Mouse (Mus musculus) midbrain, embryonic 10.5 days (tissue): ENCODE measurements around the gene Erg28. TPM values are rescaled to one million over a fixed set of nuclear protein-coding genes. Genes with fewer than 3 reads are reported as not detected.

Source experiments
- DNase-seq: peaks from one replicate; pipeline ENCODE4 v3.0.0-alpha.2; 2017; ENCODE audit warnings: low spot score
- H3K27ac ChIP-seq: fragments of 300-500 bp; sonication (generic); replicated peaks from 2 replicates; pipeline ENCODE4 v1.5.1; 2016; ENCODE audit warnings: mild to moderate bottlenecking
- H3K27me3 ChIP-seq: fragments of 300-500 bp; sonication (generic); 2 replicates; pipeline ENCODE4 v1.6.1; 2016; ENCODE audit warnings: low read depth, mild to moderate bottlenecking; ENCODE audit not compliant: poor library complexity, severe bottlenecking
- H3K36me3 ChIP-seq: fragments of 300-500 bp; sonication (generic); 2 replicates; pipeline ENCODE4 v1.6.1; 2016; ENCODE audit warnings: mild to moderate bottlenecking, moderate library complexity
- H3K4me1 ChIP-seq: fragments of 300-500 bp; sonication (generic); 2 replicates; pipeline ENCODE4 v1.6.1; 2016
- H3K4me3 ChIP-seq: fragments of 300-500 bp; sonication (generic); 2 replicates; pipeline ENCODE4 v1.5.1; 2016; ENCODE audit warnings: mild to moderate bottlenecking, moderate library complexity
- H3K9me3 ChIP-seq: fragments of 300-500 bp; sonication (generic); replicated peaks from 2 replicates; pipeline ENCODE4 v1.6.1; 2016; ENCODE audit warnings: mild to moderate bottlenecking
- WGBS: fragments of 180-500 bp; shearing (Covaris S2); methylation state at CpG from one replicate; pipeline ENCODE4 v1.1.7; 2016; 5-methylcytosine and 5-hydroxymethylcytosine counted together
- polyA plus RNA-seq: library from polyadenylated mRNA; unstranded; fragments of >200 nt; fragmentation: Nextera tagmentation; extraction: Ambion mirVana; gene quantifications from 2 replicates; pipeline ENCODE4 v1.2.1, GENCODE M21; 2016

Gene Erg28
- 119 and 121 TPM in 2 replicates for polyA plus RNA-seq

DNA sequence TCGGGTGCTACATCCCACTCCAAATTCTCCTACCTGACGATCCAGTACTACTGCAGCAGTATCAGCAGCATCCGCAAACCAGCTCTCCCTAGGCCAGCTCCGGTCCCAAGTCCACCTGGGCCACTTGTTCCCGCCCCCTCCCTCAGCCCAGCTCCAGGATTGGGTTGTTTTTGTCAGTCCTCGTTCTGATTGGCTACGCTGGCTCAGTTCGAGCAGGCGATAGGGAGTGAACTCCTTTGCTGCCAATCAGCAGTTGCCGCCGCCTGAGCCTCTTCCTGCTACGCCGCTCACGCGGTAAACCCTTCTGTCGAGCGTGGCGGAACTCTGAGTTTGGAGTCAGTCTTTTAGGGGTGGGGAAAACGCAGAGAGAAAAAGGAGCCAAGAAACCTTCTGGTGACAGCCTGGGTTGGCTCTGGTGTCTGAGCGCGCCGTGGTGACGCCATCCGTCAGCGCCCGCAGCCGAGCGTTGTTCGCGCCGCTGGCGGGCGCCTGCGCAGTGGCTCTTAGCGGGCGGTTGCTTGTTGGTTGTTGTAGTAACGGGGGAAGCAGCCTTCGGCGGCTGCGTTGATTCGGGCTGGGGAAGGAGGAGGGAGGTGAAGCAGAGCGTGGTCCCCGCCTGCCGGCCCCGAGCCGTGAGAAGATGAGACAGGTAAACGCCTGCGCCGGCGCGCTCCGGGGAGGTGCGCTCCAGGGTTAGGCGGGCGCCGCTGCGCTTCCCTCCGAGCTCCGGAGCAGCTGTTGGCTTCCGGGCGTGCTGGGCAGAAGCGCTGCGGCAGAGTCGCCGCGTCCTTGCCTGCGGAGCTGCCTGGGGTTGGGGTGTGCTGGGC is at the start of gene Erg28, which contains the start of gene Ttll5:
Gene Erg28 (minus strand): TSS at position 113 of the 827 bp plus-strand sequence.
Gene Ttll5 (plus strand): TSS at position 222 of the 827 bp plus-strand sequence.
- peak within 1 kb of the TSS; percentile 92 for H3K4me3 ChIP-seq
- under 1% methylated on average over 67 of the region's 67 CpGs for WGBS
- no peaks in the 10 kb centered on the region for H3K9me3 ChIP-seq
- peak; percentile 96 for DNase-seq
- peaks cover 28% of the 10 kb centered on the region for H3K4me1 ChIP-seq
- peak within 1 kb of the TSS; percentile 96 for H3K27ac ChIP-seq
- H3K36me3 ChIP-seq, result peaks cover 53% of the 10 kb centered on the region
- no peaks in the 10 kb centered on the region for H3K27me3 ChIP-seq

DNA sequence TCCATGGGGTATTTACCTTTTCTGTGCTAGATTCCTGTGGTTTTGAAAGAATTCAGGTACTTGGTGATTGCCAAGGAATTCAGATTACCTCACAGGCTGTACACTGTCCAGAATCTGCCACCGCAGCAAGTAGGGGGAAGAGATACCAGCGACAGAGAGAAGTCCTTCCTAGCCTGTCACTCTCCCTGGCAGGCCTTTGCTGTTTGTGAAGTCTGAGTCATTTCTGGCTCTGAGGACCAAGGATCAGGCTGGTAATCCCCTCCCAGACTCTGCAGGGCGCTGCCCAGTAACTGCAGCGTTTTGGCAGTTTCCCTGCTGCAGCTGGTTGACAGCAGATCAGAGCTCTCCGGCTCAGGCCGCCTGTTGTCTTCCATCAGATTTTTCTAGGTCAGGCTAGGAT is 45.1 kb upstream of the Erg28 start:
- Histone ChIP-seq H3K27ac (no peak overlapping the region; the same call in 1 of the 2 replicates), H3K36me3 (peaks cover 10% of the 10 kb centered on the region; the same call in 1 of the 2 replicates), H3K4me3 (no peak overlapping the region), H3K27me3 (no peaks in the 10 kb centered on the region), H3K9me3 (no peaks in the 10 kb centered on the region), H3K4me1 (peaks cover 10% of the 10 kb centered on the region)
- peak; percentile 31 for DNase-seq
- 25% methylated on average over 6 of the region's 6 CpGs for WGBS

DNA sequence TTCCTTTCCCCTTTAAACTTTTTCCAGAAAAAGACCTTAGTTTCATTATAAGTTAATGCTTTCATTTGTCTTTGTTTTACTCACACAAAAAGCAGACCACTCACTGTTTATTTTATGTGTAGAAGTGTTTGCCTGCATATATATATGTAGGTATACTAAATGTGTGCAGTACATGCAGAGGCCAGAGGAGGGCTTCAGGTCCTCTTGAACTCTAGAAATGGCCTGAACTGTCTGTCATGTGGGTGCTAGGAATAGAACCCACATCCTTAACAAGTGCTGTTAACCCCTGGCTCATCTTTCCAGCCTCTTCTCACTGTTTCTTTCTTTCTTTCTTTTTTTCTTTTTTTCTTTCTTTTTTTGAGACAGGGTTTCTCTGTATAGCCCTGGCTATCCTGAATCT is 42.8 kb upstream of the Erg28 start:
- H3K36me3 ChIP-seq, result peaks cover 13% of the 10 kb centered on the region
- H3K9me3 ChIP-seq, result no peaks in the 10 kb centered on the region
- no peak for DNase-seq
- no peak overlapping the region for H3K27ac ChIP-seq
- H3K4me3 ChIP-seq, result no peak overlapping the region
- H3K27me3 ChIP-seq, result no peaks in the 10 kb centered on the region
- H3K4me1 ChIP-seq, result peaks cover 10% of the 10 kb centered on the region

DNA sequence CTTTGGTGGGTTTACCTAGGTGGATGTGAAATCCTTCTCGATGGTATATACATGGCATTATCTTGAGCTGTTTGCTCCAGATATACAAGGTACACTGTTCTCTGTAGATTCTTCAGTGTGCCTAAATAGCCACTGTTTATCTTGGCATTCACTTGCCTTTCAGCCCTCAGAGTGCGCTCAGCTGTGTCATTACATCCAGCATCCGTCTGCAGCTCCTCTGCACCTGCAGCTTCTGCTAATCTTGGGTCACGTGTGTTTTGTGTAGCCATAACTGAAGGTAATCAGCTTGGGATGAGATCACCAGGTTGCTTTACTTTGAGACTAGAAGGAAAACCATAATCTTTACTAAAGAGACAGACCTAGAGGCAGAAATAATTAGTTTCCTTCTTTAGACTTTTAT is 42.3 kb upstream of the Erg28 start:
- DNase-seq, result no peak
- Histone ChIP-seq H3K27ac (no peak overlapping the region), H3K4me3 (no peak overlapping the region), H3K27me3 (no peaks in the 10 kb centered on the region), H3K36me3 (peaks cover 13% of the 10 kb centered on the region), H3K4me1 (peaks cover 10% of the 10 kb centered on the region), H3K9me3 (no peaks in the 10 kb centered on the region)
- WGBS, result 75% methylated on average over 4 of the region's 4 CpGs

DNA sequence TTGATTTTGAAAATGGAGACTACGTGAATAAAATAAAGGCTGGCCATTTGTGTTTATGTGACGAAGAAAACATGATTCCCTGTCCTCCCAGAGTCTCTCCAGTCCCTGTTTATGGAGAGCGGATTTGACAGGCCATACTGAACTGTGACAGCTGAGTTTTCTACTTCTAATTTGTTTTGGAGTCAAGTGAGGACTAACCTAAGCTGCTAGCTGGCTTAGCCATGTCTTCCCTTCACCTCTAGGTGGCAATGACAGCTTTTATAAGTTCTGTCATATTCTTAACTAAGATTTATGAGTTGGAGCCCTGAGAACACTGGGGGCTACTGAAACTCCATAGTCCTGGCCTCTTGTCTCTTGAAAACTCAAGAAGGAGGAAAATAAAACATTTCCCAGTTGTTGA is 41.2 kb upstream of the Erg28 start:
- DNase-seq, result no peak
- Histone ChIP-seq H3K4me1 (peaks cover 10% of the 10 kb centered on the region), H3K9me3 (no peaks in the 10 kb centered on the region), H3K27ac (no peak overlapping the region), H3K4me3 (no peak overlapping the region), H3K36me3 (peaks cover 13% of the 10 kb centered on the region), H3K27me3 (no peaks in the 10 kb centered on the region)
- WGBS, result 80% methylated on average over 3 of the region's 3 CpGs

DNA sequence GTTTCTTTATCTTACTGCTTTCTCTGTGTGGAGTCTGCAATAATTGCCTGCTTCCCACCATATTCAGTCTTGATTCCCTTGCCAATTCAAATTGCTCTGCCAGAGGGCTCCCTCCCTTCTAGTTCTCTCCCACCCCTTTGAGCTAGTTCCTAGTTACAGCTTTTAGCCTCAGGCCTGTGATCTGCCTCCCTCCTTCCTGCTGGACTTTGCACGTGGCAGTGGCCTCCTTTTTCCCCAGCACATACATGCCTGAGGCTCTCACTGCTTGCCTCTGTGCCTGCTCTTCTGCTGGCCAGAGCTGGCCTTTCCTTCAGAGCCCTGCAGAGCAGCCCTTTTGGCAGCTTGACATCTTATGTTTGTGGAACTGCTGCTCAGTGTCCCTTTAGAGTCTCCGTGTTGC is 38.2 kb upstream of the Erg28 start:
- Histone ChIP-seq H3K9me3 (no peaks in the 10 kb centered on the region), H3K36me3 (peaks cover 10% of the 10 kb centered on the region), H3K27me3 (no peaks in the 10 kb centered on the region), H3K27ac (no peak overlapping the region), H3K4me3 (no peak overlapping the region), H3K4me1 (no peaks in the 10 kb centered on the region)
- WGBS, result 52% methylated on average over 2 of the region's 2 CpGs
- no peak for DNase-seq

DNA sequence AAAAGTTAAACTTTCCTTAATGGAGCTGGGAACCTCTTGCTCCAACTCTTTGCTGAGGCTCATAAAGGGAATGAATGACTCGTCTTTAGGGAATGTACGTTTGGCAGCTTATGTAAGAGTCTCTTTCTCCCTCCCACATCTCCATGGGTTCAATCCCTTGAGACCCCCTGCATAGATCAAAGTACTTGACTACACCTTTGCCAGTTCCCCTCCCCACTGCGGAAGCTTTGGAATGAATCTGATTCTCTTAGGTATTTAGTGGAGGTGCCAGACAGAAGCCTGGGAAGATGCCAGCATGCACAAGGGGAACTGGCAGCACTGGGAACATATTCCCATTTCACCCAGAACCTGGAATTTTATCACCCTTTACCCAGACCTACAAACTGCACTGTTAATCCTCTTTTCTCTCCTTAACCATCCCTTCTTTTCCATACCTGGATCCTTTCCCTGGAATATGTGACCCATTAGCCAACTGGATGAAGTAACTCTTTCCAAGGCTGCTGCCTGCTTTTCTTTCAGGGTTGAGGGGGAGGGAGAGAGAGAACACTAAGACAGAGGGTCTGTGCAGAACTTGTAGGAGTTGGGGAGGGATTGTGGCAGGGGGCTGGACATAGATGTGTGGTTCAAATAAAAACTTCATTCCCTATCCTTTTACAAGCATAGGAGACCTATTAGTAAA is 35.3 kb upstream of the Erg28 start:
- H3K27me3 ChIP-seq, result no peaks in the 10 kb centered on the region
- no peak overlapping the region for H3K4me3 ChIP-seq
- H3K9me3 ChIP-seq, result no peaks in the 10 kb centered on the region
- DNase-seq, result no peak
- WGBS, result 66% methylated on average over 3 of the region's 3 CpGs
- H3K36me3 ChIP-seq, result peaks cover 22% of the 10 kb centered on the region
- no peak overlapping the region for H3K27ac ChIP-seq
- H3K4me1 ChIP-seq, result no peaks in the 10 kb centered on the region

DNA sequence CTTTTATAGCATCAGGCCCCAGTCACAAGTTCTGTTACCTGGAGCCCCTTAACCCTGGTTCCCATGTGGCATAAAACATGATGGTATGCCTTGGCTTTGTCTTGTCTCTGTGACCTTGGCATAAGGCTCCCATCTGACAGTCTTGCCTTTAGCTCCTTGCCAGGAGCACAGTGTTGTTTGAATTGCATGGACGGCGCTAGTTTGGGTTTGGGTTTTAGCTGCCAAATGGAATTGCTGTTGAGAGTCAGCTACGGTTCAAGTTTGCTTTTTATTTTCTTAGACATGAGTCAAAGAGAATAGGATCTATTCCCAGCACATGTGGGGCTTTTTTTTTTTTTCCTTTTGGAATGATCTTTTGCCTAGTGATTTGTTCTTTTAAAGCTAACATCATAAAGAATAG is 34.8 kb upstream of the Erg28 start:
- no peak for DNase-seq
- Histone ChIP-seq H3K9me3 (no peaks in the 10 kb centered on the region), H3K36me3 (peaks cover 22% of the 10 kb centered on the region), H3K27me3 (no peaks in the 10 kb centered on the region), H3K27ac (no peak overlapping the region), H3K4me1 (no peaks in the 10 kb centered on the region), H3K4me3 (no peak overlapping the region)
- 89% methylated on average over 3 of the region's 3 CpGs for WGBS

DNA sequence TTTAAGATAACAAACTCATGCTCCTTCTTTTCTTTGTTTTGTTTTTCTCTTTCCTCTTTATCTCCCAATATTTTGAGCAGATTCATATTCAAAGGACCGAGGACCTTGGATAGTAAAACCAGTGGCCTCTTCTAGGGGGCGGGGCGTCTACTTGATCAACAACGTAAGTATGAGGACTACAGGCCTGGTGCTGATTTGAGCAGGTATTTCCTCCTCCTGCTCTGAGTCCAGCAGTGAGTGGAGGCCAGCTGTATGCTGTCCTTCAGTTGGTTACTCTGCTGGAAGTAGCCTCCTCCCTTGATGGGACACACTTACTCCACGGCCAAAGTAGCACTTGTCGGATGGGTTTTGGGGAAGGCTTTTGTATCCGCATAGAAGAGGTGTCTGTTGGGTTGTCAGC is 33.0 kb upstream of the Erg28 start:
- Histone ChIP-seq H3K9me3 (no peaks in the 10 kb centered on the region), H3K4me1 (no peaks in the 10 kb centered on the region), H3K27me3 (no peaks in the 10 kb centered on the region), H3K27ac (no peak overlapping the region), H3K36me3 (peaks cover 22% of the 10 kb centered on the region), H3K4me3 (no peak overlapping the region)
- no peak for DNase-seq
- 91% methylated on average over 7 of the region's 7 CpGs for WGBS

DNA sequence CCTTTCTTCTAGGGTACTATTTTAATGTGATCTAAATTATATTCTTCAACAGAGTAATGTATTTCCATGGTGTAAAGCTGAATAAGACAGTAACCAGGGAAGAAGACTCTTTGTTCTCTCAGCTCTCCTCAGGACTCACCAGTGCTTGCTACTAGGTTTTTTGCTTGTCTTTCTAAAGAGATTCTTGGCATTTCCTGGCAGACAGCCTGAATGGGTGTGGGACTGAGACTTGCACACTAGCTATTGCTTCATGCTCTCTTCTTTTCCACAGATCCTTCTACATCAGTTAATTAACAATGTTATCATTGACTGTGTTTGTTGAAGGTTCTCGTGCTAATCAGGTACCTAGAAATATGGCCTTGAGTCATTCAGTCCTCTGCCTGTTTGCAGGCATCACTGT is 29.9 kb upstream of the Erg28 start:
- WGBS, result 89% methylated on average over 1 of the region's 1 CpGs
- no peak overlapping the region for H3K4me3 ChIP-seq
- DNase-seq, result no peak
- H3K36me3 ChIP-seq, result peaks cover 35% of the 10 kb centered on the region
- H3K27ac ChIP-seq, result no peak overlapping the region
- no peaks in the 10 kb centered on the region for H3K9me3 ChIP-seq
- H3K4me1 ChIP-seq, result no peaks in the 10 kb centered on the region
- H3K27me3 ChIP-seq, result no peaks in the 10 kb centered on the region

DNA sequence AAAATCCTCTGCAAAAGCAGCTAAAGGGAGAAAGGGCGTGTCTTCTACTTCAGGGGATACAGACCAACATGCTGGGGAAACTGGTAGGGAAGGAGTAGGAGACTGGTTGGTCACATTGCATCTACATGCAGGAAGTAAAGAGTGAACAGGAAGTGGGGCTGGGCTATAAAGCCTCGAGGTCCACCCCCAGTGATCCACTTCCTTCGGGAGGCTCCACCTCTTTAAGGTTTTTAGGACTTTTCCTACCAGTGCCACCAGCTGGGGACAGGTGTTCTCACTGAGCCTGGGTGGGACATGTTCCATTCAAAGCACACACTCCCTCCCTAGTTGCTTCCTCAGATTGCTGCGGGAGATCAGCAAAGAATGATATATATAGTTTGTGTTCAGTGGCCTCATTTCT is 29.5 kb upstream of the Erg28 start:
- DNase-seq, result no peak
- no peaks in the 10 kb centered on the region for H3K9me3 ChIP-seq
- peaks cover 39% of the 10 kb centered on the region for H3K36me3 ChIP-seq
- no peak overlapping the region for H3K4me3 ChIP-seq
- H3K27ac ChIP-seq, result no peak overlapping the region
- no peaks in the 10 kb centered on the region for H3K27me3 ChIP-seq
- WGBS, result 87% methylated on average over 4 of the region's 4 CpGs
- no peaks in the 10 kb centered on the region for H3K4me1 ChIP-seq

DNA sequence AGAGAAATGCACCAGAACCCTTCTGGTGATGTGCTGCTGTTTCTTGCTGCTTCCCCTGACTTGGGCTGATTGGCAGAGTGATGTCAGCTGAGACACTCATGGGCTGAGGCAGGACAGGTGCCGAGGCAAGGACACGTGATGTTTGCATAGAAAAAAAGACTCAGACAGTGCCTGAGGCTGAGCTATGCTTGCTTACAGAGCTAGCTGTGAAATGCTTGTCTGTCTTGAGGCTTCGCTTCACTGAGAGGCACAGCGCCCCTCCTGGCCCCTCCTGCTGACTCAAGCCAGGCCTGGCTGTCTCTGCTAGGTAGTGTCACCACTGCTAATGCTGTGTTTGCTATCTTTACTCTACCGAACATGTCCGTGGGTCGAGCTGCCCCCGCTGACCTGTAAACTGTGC is 26.3 kb upstream of the Erg28 start:
- peaks cover 41% of the 10 kb centered on the region for H3K36me3 ChIP-seq
- H3K4me3 ChIP-seq, result no peak overlapping the region
- H3K9me3 ChIP-seq, result no peaks in the 10 kb centered on the region
- no peak for DNase-seq
- H3K4me1 ChIP-seq, result no peaks in the 10 kb centered on the region
- 84% methylated on average over 8 of the region's 8 CpGs for WGBS
- H3K27ac ChIP-seq, result no peak overlapping the region
- no peaks in the 10 kb centered on the region for H3K27me3 ChIP-seq
